Mouse (Mus musculus) erythroblast, embryonic 14.5 days (primary cell): ENCODE measurements around the gene Dscam.

ENCODE experiments used
- GATA1 ChIP-seq: IDR thresholded peaks from 2 replicates; pipeline ENCODE4 v1.6.1; 2012; ENCODE audit warnings: low read length, inconsistent platforms, mixed read lengths
- TAL1 ChIP-seq: IDR thresholded peaks from 3 replicates; pipeline ENCODE4 v1.6.1; 2012; ENCODE audit warnings: low read length, inconsistent platforms, mixed read lengths

DNA sequence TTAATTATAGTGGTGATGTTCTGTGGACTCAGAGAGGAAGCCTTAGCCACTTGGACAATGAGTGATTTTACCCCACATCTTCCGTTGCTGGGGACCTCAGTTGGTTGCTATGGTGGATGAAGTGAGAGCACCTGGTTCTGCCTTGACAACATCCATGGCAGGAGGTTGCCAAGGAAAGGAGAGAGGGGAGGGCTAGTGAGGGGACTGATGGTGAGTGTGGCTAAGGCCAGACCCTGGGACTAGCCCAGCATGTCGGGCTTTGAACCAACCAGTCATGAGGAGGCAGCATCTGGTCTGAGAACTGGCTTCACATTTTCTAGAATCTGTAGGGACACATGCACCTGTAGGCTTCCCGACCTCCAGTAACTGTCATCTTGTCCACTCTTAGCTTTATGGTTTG, 439.7 kb downstream of the Dscam start:
- no peak for TF ChIP-seq GATA1
- TF ChIP-seq TAL1, result no peak
